Mouse (Mus musculus) heart, embryonic 14.5 days (tissue): ENCODE data around the gene Pja2. TPM values are rescaled to one million over a fixed set of nuclear protein-coding genes. Genes with fewer than 3 reads are reported as not detected.

Source experiments
- ATAC-seq: fragments of 200-750 bp; cut with Nextera tagmentation; 2 replicates; pipeline ENCODE4 v1.8.0; 2017; ENCODE audit warnings: low read depth, moderate TSS enrichment; ENCODE audit not compliant: insufficient number of reproducible peaks, insufficient read depth, low FRiP score
- H3K27ac ChIP-seq, 2 experiments: fragments of 200-500 bp in 1 of 2; fragments of 300-500 bp in 1 of 2; sonication (generic) in 1 of 2; replicated peaks in 1 of 2; 2 replicates each; pipeline ENCODE4 v1.5.1; 2012 to 2014; ENCODE audit warnings: low read depth in 2 of 2, low read length in 2 of 2, control low read depth in 1 of 2, mild to moderate bottlenecking in 1 of 2, mixed read lengths in 1 of 2; ENCODE audit not compliant: control insufficient read depth in 1 of 2, insufficient read depth in 1 of 2
- H3K27me3 ChIP-seq: fragments of 300-500 bp; sonication (generic); 2 replicates; pipeline ENCODE4 v1.6.1; 2014; ENCODE audit warnings: mild to moderate bottlenecking, low read length, control low read depth; ENCODE audit not compliant: control insufficient read depth, insufficient read depth
- H3K36me3 ChIP-seq: fragments of 300-500 bp; sonication (generic); 2 replicates; pipeline ENCODE4 v1.6.1; 2014; ENCODE audit warnings: mild to moderate bottlenecking, control low read depth, low read length, mixed read lengths; ENCODE audit not compliant: control insufficient read depth, insufficient read depth
- H3K4me1 ChIP-seq, 2 experiments: fragments of 200-500 bp in 1 of 2; fragments of 300-500 bp in 1 of 2; sonication (generic) in 1 of 2; 2 replicates each; pipeline ENCODE4 v1.6.1; 2012 to 2014; ENCODE audit warnings: low read length in 2 of 2, control low read depth in 1 of 2, mixed read lengths in 1 of 2; ENCODE audit not compliant: control insufficient read depth in 2 of 2, insufficient read depth in 2 of 2
- H3K4me2 ChIP-seq: fragments of 300-500 bp; sonication (generic); 2 replicates; pipeline ENCODE4 v1.6.1; 2014; ENCODE audit warnings: mild to moderate bottlenecking, low read length
- H3K4me3 ChIP-seq, 2 experiments: fragments of 200-500 bp in 1 of 2; fragments of 300-500 bp in 1 of 2; sonication (generic) in 1 of 2; 2 replicates each; pipeline ENCODE4 v1.5.1; 2012 to 2014; ENCODE audit warnings: low read length in 2 of 2, mild to moderate bottlenecking in 2 of 2, control low read depth in 1 of 2, low read depth in 1 of 2, moderate library complexity in 1 of 2; ENCODE audit not compliant: control insufficient read depth in 1 of 2, insufficient read depth in 1 of 2
- H3K9ac ChIP-seq: fragments of 300-500 bp; sonication (generic); 2 replicates; pipeline ENCODE4 v1.6.1; 2014; ENCODE audit warnings: mild to moderate bottlenecking, low read length
- H3K9me3 ChIP-seq: fragments of 300-500 bp; sonication (generic); 2 replicates; pipeline ENCODE4 v1.6.1; 2016; ENCODE audit warnings: low read length, control low read depth; ENCODE audit not compliant: control insufficient read depth
- WGBS: fragments of 180-500 bp; shearing (Covaris S2); extraction: QIAGEN DNeasy Blood & Tissue Kit; methylation state at CpG from one replicate; pipeline ENCODE4 v1.1.7; 2014; 5-methylcytosine and 5-hydroxymethylcytosine counted together
- polyA plus RNA-seq: library from polyadenylated mRNA; unstranded; fragments of >200 nt; fragmentation: Nextera tagmentation; extraction: Ambion mirVana; gene quantifications from 2 replicates; pipeline ENCODE4 v1.2.1, GENCODE M21; 2014

The Pja2 gene
- polyA plus RNA-seq, 1 experiment from 2014 or later = 87.6 TPM

DNA sequence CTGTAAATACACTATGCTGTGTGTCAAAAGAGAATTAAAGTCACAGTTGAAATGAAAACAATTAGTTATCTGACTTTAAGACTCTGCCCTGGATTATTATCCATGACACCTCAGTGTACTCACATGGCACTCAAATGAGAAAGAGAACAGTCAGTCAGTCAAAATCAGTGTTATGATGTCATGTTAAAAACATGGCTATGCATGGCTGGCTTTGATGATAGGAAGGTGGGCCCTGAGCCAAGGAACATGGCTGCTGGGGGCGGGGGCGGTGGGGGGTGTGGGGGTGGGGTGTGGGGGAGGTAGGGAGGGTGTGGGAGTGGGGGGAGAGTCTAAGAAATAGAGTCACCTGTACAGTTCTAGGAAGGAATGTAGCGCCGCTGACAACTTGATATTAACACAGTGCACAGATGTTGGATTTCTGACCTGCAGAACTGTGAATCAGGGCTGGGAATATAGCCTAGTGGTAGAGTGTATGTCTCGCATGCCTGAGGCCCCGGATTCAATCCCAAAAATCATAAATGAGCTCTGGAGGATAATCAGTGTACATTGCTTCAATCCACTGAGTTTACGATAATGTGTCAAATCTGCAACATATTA lies 13.0 kb upstream of the Pja2 start:
- H3K9me3 ChIP-seq = no peaks in the 10 kb centered on the region
- peaks cover 3 to 4% of the 10 kb centered on the region in 2 experiments; a peak in 2 of 4 replicates for H3K4me1 ChIP-seq
- H3K4me3 ChIP-seq = no peak overlapping the region
- 68% methylated on average over 7 of the region's 7 CpGs for WGBS
- peak; percentile 43; the same call in 1 of the 2 replicates for ATAC-seq
- no peak overlapping the region for H3K9ac ChIP-seq
- H3K27me3 ChIP-seq = no peaks in the 10 kb centered on the region
- H3K4me2 ChIP-seq = no peak overlapping the region
- no peaks in the 10 kb centered on the region for H3K36me3 ChIP-seq
- H3K27ac ChIP-seq = peak overlapping the region in 1 of 2 experiments; percentile 71; a peak in 3 of 4 replicates

DNA sequence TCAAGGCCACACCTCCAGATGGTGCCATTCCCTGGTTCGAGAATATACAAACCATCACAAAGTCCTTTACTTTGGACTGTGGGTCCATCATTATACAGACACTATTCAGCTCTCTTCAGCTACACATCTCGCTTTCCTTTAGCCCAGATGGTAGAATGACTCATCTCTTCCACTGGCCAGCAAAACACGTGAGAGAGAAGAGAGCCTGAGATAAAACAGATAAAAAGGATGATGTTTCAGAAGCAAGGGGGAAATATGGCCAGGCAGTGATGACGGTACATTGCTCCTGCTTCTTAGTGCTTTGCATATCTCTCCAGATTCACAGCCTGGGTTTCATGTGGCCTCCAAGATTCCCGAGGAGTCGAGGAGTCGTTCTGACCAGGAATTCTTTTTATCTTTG lies 10.0 kb upstream of the Pja2 start:
- 27% methylated on average over 7 of the region's 7 CpGs for WGBS
- ATAC-seq = no peak

DNA sequence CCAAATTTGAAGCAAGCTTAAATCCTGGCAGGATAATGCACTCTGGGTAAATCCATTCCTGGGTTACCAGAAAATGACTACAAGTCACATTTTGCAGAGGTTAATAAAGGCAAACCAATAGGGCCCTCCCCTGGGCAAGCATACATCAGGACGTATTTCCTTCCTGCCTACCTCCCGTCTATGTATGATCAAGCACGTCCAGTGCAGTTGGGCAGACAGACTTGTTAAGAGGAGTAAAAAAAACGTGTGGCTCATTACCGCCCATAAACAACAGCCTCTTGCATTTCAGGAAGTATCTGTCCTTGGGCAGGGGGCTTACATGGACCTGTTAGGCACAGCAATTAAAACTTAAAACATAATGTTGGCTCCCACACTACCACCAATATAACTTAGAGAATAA lies 8.0 kb upstream of the Pja2 start:
- H3K36me3 ChIP-seq = no peaks in the 10 kb centered on the region
- no peak for ATAC-seq
- WGBS = 61% methylated on average over 5 of the region's 5 CpGs

More for the DNA sequence above, 10.0 kb upstream of the Pja2 start:
- Histone ChIP-seq H3K4me2 (no peak overlapping the region), H3K36me3 (no peaks in the 10 kb centered on the region), H3K27ac (peak overlapping the region in 1 of 2 experiments; percentile 22; a peak in 1 of 4 replicates), H3K9me3 (no peaks in the 10 kb centered on the region), H3K4me1 (peaks cover 3 to 4% of the 10 kb centered on the region in 2 experiments; a peak in 2 of 4 replicates), H3K27me3 (no peaks in the 10 kb centered on the region), H3K4me3 (no peak overlapping the region), H3K9ac (no peak overlapping the region)

DNA sequence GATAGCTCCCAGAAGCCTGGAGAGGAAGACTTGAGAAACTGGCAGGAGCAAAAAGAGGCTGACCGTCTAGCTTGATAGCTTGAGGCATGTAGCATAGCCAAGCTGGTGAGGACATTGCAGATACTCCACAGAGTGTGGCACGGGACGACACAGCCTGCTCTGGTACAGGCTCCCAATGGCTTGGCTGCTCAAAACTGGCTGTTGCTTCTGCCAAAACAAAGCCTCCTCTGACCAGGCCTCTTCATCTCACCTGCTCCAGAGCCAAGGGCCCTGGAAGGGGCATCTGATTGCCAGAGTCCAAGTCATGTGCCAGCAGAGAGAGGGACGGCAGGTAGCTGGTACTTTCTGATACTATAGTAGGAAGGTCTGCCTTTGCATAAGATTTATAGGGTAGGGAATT lies 5.5 kb upstream of the Pja2 start:
- Histone ChIP-seq H3K9me3 (no peaks in the 10 kb centered on the region), H3K4me3 (no peak overlapping the region), H3K36me3 (no peaks in the 10 kb centered on the region), H3K4me1 (peaks cover 2 to 6% of the 10 kb centered on the region in 2 experiments; a peak in 1 of 4 replicates), H3K9ac (no peak overlapping the region), H3K27me3 (no peaks in the 10 kb centered on the region), H3K4me2 (no peak overlapping the region), H3K27ac (no peak overlapping the region)
- ATAC-seq = no peak
- 69% methylated on average over 4 of the region's 4 CpGs for WGBS

More for the DNA sequence above, 8.0 kb upstream of the Pja2 start:
- no peak overlapping the region for H3K27ac ChIP-seq
- no peaks in the 10 kb centered on the region for H3K9me3 ChIP-seq
- H3K4me2 ChIP-seq = no peak overlapping the region
- no peak overlapping the region for H3K9ac ChIP-seq
- H3K4me1 ChIP-seq = peaks cover 2 to 3% of the 10 kb centered on the region in 2 experiments; a peak in 1 of 4 replicates
- no peaks in the 10 kb centered on the region for H3K27me3 ChIP-seq
- no peak overlapping the region for H3K4me3 ChIP-seq

DNA sequence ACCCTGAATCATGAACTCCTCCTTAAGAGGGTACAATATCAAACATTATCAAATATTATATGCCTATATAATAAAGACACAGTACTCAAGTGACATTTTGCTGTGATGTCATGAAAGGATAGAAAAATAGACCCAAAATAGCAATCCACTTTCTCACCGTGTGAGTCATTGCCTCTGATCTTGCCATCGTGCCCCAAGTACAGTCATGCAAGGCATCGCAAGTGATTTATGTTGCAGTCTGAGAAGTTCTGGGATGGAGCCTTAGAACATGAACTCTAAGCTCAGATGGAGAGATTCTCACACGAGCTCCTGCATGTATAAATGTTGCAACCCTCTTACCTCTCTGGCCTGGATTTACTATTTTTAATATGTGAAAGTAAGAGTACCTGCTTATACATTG lies 2.2 kb upstream of the Pja2 start:
- Histone ChIP-seq H3K4me1 (peaks cover 0 to 13% of the 10 kb centered on the region in 2 experiments; a peak in 2 of 4 replicates), H3K36me3 (peaks cover 6% of the 10 kb centered on the region; the same call in 1 of the 2 replicates), H3K4me2 (no peak overlapping the region), H3K9me3 (no peaks in the 10 kb centered on the region), H3K27me3 (no peaks in the 10 kb centered on the region), H3K4me3 (no peak overlapping the region), H3K9ac (no peak overlapping the region), H3K27ac (no peak overlapping the region)
- WGBS = 81% methylated on average over 4 of the region's 4 CpGs
- ATAC-seq = no peak

DNA sequence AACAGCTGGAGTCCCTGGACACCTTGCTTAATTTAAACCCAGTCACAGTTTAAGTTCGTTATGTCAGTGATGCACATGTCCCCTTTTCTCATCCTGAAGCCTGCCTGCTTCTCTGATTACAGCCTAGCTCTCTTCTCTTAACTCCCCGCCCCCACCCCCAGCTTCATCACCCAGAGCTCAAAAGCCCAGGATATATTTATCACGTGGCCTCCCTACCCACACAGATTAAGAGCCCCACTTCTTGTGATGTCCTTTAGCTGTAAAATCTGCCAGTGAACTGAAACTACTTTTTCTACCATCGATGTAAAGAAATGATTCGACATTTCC lies 1.0 kb upstream of the Pja2 start:
- Histone ChIP-seq H3K4me2 (peak overlapping the region; percentile 82), H3K9me3 (no peaks in the 10 kb centered on the region), H3K27me3 (no peaks in the 10 kb centered on the region), H3K36me3 (peaks cover 10% of the 10 kb centered on the region; the same call in 1 of the 2 replicates), H3K27ac (peak overlapping the region; percentile 94 to 95), H3K4me3 (peak overlapping the region; percentile 53 to 64), H3K4me1 (peaks cover 0 to 16% of the 10 kb centered on the region in 2 experiments; a peak in 2 of 4 replicates), H3K9ac (peak overlapping the region; percentile 77)
- 13% methylated on average over 5 of the region's 5 CpGs for WGBS
- ATAC-seq = no peak

DNA sequence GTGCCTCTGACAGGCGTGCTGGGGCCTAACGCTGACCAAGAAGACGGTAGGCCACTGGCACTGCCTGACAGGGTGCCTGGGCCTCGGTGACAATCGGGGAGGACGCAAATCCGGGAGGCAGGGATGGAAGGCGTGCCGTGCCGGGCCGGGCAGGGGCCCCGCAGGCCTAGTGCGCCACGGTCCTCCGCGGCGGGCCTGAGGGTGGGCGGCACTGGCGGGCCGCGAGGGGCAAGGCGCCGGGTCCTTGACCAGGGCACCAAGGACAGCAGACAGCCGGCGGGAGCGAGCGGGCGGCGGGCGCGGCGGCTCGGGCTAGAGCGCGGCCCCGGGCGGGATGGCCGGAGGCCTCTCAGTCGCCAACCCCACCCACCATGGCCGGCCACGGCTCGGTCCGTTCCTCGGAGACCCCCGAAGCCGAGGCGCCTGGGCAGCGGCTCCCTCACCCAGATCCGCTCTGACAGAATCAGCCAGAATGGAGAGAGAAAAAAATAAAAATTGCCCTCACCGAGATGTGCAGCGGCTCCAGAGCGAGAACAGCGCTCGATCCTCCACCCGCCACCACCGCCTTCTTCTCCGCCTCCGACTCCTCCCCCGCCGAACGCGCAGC lies 322 bp downstream of the Pja2 start:
- Histone ChIP-seq H3K4me1 (peaks cover 0 to 16% of the 10 kb centered on the region in 2 experiments; a peak in 2 of 4 replicates), H3K9ac (peak overlapping the region; percentile 96), H3K36me3 (peaks cover 11% of the 10 kb centered on the region; the same call in 1 of the 2 replicates), H3K27ac (peak overlapping the region; percentile 96 to 99), H3K9me3 (no peaks in the 10 kb centered on the region), H3K27me3 (no peaks in the 10 kb centered on the region), H3K4me2 (peak overlapping the region; percentile 66), H3K4me3 (peak overlapping the region; percentile 88 to 97)
- peak; percentile 46 for ATAC-seq
- WGBS = under 1% methylated on average over 61 of the region's 62 CpGs
